Mouse (Mus musculus): ENCODE data around the gene Prl7a1.

The Prl7a1 gene

DNA sequence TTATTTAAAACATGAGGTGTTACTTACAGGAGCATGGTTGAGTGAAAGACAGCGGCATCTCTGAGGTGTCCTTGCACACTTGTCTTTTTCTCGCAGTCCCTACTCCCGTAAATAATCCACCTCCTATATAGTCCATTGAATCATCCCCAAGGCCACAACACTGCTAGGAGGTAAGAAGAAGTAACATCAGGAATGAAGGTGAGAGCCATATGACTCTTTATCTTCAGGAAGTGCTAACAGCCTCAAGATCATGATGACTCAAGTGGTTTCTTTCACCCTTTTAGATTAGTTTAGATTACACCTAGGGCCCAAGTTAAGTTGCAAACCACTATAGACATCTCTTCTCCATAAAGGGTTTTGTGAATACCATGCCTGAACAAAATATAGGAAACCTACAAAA, at the start of gene Prl7a1:
Prl7a1 (minus strand) TSS at position 101 of the 400 bp plus-strand sequence.
- DNase-seq: no peak

- DNase-seq: no peak
Measured at GRCm38 (mm10) chr13:27667936-27668335, 25.6 kb upstream of the Prl7a1 start, which contains the start of gene Prl7a2. TSS of gene Prl7a2 (minus strand) at chr13:27668036.

- DNase-seq: no peak
Measured at GRCm38 (mm10) chr13:27660747-27661146, 18.5 kb upstream of the Prl7a1 start.

DNA sequence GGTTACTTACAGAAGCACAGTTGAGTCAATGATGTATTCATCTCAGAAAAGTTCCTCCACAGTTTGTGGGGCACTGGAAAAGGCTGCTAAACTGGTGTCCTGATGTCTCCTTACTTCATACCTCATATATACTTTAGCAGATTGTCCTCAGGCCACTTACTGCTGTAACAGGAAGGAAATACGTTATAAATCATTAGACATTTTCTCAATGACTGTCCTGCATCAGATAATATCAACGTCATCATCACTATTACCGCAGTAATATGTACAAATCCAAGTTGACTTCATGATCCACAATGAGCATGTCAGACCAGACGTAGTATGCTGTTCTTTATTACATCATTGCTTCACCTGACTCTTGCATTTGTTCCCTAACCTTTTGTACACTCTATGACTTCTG, 31.8 kb downstream of the Prl7a1 start, which contains the start of gene Prl7b1:
Prl7b1 (minus strand) TSS at position 101 of the 400 bp plus-strand sequence.
- DNase-seq: no peak

Data from cerebellum, adult 9-11 months (tissue).